Mouse (Mus musculus): ENCODE measurements around the gene Gm17490. TPM values are rescaled to one million over a fixed set of nuclear protein-coding genes. Genes with fewer than 3 reads are reported as not detected.
"Not testable (repeated sequence)": the region's sequence is repeated elsewhere in the genome, so short reads cannot be mapped to it uniquely, and the experiment has no call there.

Gene Gm17490
- polyA plus RNA-seq, 1 experiment from 2014 or later, result not detected

DNA sequence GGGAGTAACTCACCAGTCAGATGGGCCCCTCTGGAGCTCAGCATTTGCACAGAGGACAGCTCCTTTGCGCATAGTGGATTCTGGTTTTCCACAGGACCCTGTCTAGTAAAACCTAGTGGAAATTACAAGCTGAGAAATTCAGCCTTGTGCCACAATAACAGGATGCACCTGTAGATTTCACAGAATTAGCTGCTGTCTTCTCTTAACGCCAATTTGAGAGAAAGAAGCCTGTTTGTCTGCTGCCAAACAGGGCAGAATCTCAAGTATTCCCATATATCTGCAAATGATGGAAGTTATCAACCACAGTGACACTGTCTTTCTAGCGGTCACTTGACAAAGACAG is 10.0 kb upstream of the Gm17490 start:
- H3K4me2 ChIP-seq (ENCODE audit: low read length), result no peak overlapping the region
- no peak overlapping the region for H3K9ac ChIP-seq (ENCODE audit: low read depth, low read length)
- no peak for ATAC-seq (replicated peaks; ENCODE audit: low FRiP score, low read depth)
- H3K36me3 ChIP-seq (ENCODE audit: insufficient read depth, low read length), result no peaks in the 10 kb centered on the region
- TF ChIP-seq CTCF (IDR thresholded peaks at IDR 0.05; ENCODE audit: low read depth), result no peak
- DNase-seq (ENCODE audit: low spot score), result no peak
- H3K4me1 ChIP-seq (replicated peaks; ENCODE audit: insufficient read depth, low read length), result no peaks in the 10 kb centered on the region
- no peak overlapping the region for H3K4me3 ChIP-seq (replicated peaks; ENCODE audit: low read depth, low read length)
- H3K27me3 ChIP-seq (ENCODE audit: insufficient read depth, low read length), result no peaks in the 10 kb centered on the region
- no peaks in the 10 kb centered on the region for H3K9me3 ChIP-seq (replicated peaks; ENCODE audit: low read length)
- H3K27ac ChIP-seq, result no peak overlapping the region
- WGBS, result 78% methylated on average over 3 of the region's 3 CpGs

DNA sequence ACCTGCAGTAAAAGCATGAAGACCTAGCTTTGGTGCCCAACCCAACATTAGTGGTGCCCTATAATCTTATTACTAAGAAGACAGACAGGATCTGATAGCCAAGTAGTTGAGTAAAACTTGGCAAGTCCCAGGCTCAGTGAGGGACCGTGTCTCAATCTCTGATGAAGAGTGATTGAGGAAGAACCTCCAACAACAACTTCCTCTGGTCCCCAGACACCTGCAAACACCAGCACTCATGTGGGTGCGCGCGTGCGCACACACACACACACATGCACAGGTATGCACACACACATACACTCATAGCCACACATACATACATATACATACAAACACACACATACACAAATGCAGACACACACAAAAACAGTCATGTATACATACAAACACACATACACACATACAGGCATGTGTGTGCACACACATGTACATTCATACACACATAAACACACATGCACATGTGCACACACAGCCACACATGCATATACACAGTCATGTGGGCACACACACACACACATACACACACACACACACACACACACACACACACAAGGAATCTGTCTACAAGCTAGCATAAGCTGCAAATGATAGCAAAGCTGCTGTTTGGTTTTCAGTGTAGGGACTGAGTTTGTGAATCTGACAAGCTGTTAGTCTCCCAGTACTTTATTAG is 9.5 kb upstream of the Gm17490 start:
- 91% methylated on average over 5 of the region's 5 CpGs for WGBS
- Histone ChIP-seq H3K27me3 (ENCODE audit: insufficient read depth, low read length) (no peaks in the 10 kb centered on the region), H3K4me1 (replicated peaks; ENCODE audit: insufficient read depth, low read length) (no peaks in the 10 kb centered on the region), H3K36me3 (ENCODE audit: insufficient read depth, low read length) (no peaks in the 10 kb centered on the region), H3K9ac (ENCODE audit: low read depth, low read length) (no peak overlapping the region), H3K27ac (no peak overlapping the region), H3K4me2 (ENCODE audit: low read length) (no peak overlapping the region), H3K9me3 (replicated peaks; ENCODE audit: low read length) (no peaks in the 10 kb centered on the region), H3K4me3 (replicated peaks; ENCODE audit: low read depth, low read length) (no peak overlapping the region)
- DNase-seq (ENCODE audit: low spot score) (no peak), ATAC-seq (replicated peaks; ENCODE audit: low FRiP score, low read depth) (no peak)
- TF ChIP-seq CTCF (IDR thresholded peaks at IDR 0.05; ENCODE audit: low read depth), result no peak

DNA sequence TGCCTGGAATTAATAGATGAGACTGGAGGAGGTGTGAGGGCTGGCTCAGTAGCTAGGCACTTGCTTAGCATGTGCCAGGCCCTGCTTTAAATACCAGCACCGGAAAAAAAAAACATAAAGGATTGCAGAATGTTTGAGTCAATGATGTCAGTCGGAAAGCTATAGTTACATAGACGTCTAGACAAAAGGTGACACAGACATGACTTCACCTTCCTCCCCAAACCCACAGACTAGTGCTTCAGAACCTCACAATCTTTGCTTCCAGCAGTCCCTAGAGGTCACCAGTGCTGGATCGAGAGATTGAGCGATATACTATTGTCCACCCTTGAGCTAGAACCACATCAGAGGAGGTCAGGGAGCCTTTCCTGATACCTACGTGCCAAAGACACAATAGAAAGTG is 9.0 kb upstream of the Gm17490 start:
- no peak overlapping the region for H3K4me3 ChIP-seq (replicated peaks; ENCODE audit: low read depth, low read length)
- TF ChIP-seq CTCF (IDR thresholded peaks at IDR 0.05; ENCODE audit: low read depth), result no peak
- H3K9ac ChIP-seq (ENCODE audit: low read depth, low read length), result no peak overlapping the region
- WGBS, result 83% methylated on average over 6 of the region's 6 CpGs
- no peaks in the 10 kb centered on the region for H3K36me3 ChIP-seq (ENCODE audit: insufficient read depth, low read length)
- DNase-seq (ENCODE audit: low spot score) (no peak), ATAC-seq (replicated peaks; ENCODE audit: low FRiP score, low read depth) (no peak)
- H3K27me3 ChIP-seq (ENCODE audit: insufficient read depth, low read length), result no peaks in the 10 kb centered on the region
- no peak overlapping the region for H3K27ac ChIP-seq
- no peak overlapping the region for H3K4me2 ChIP-seq (ENCODE audit: low read length)
- no peaks in the 10 kb centered on the region for H3K9me3 ChIP-seq (replicated peaks; ENCODE audit: low read length)
- H3K4me1 ChIP-seq (replicated peaks; ENCODE audit: insufficient read depth, low read length), result no peaks in the 10 kb centered on the region

DNA sequence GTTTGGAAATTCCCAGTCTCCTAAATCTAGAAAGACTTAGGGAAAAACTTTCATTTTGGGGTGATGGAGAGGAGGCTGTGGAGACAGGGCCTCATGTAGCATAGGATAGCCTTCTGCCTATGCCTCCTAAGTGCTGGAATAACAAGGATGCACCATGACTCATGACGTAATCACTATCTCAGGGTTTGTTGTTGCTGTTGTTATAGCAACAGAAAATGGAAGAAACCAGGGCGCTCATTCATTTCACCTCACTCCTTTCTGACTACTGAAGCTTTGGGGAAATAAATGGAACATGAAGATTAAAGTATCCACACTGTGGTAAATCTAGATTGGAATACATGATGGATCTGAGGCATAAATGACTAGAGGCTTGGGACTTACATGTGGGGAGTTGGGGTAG is 2.3 kb downstream of the Gm17490 start:
- ATAC-seq (replicated peaks; ENCODE audit: low FRiP score, low read depth) (no peak), DNase-seq (ENCODE audit: low spot score) (no peak)
- H3K27me3 ChIP-seq (ENCODE audit: insufficient read depth, low read length), result no peaks in the 10 kb centered on the region
- H3K4me3 ChIP-seq (replicated peaks; ENCODE audit: low read depth, low read length), result no peak overlapping the region
- no peak overlapping the region for H3K4me2 ChIP-seq (ENCODE audit: low read length)
- TF ChIP-seq CTCF (IDR thresholded peaks at IDR 0.05; ENCODE audit: low read depth), result no peak
- no peaks in the 10 kb centered on the region for H3K36me3 ChIP-seq (ENCODE audit: insufficient read depth, low read length)
- H3K27ac ChIP-seq, result no peak overlapping the region
- 79% methylated on average over 2 of the region's 2 CpGs for WGBS
- H3K9ac ChIP-seq (ENCODE audit: low read depth, low read length), result no peak overlapping the region
- H3K9me3 ChIP-seq (replicated peaks; ENCODE audit: low read length), result no peaks in the 10 kb centered on the region
- no peaks in the 10 kb centered on the region for H3K4me1 ChIP-seq (replicated peaks; ENCODE audit: insufficient read depth, low read length)

DNA sequence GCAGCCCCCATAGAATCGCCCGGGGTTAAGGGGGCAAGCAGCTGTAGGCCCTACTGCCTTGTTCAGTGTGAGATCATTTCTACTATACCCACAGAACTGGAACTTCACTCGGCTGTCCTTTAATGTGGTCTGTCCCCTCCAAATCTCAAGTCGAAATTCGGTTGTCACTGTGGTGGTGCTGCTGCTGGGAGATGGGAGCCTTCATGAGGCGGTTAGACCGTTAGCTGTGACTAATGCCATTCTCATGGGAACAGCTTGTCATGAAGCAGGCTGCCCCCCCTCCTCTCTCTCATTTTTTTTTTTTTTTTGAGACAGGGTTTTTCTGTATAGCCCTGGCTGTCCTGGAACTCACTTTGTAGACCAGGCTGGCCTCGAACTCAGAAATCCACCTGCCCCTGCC is 2.9 kb downstream of the Gm17490 start:
- Histone ChIP-seq H3K9me3 (replicated peaks; ENCODE audit: low read length) (no peaks in the 10 kb centered on the region), H3K27ac (no peak overlapping the region), H3K27me3 (ENCODE audit: insufficient read depth, low read length) (no peaks in the 10 kb centered on the region), H3K9ac (ENCODE audit: low read depth, low read length) (no peak overlapping the region), H3K4me3 (replicated peaks; ENCODE audit: low read depth, low read length) (no peak overlapping the region), H3K4me2 (ENCODE audit: low read length) (no peak overlapping the region), H3K4me1 (replicated peaks; ENCODE audit: insufficient read depth, low read length) (no peaks in the 10 kb centered on the region), H3K36me3 (ENCODE audit: insufficient read depth, low read length) (no peaks in the 10 kb centered on the region)
- no peak for TF ChIP-seq CTCF (IDR thresholded peaks at IDR 0.05; ENCODE audit: low read depth)
- ATAC-seq (replicated peaks; ENCODE audit: low FRiP score, low read depth) (no peak), DNase-seq (ENCODE audit: low spot score) (no peak)
- 90% methylated on average over 7 of the region's 8 CpGs for WGBS

DNA sequence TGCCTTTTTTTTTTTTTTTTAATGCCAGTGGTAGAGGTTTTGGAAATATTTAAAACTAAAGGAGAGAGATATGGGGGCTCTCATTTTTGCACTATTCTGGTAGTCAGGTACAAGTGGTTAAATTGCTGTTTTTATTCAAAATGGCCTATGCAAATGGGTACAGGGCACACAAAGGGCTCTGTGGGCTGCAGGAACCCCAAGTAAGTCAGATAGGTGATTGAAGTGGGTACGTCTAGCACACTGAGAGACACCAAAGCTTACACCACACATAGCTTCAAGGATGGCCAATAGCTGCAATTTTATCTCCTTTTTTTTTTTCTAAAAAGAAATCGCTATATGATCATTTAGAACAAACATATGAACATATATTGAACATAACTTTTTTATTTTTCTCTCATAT is 6.5 kb downstream of the Gm17490 start:
- Histone ChIP-seq H3K36me3 (ENCODE audit: insufficient read depth, low read length) (no peaks in the 10 kb centered on the region), H3K4me3 (replicated peaks; ENCODE audit: low read depth, low read length) (no peak overlapping the region), H3K9me3 (replicated peaks; ENCODE audit: low read length) (no peaks in the 10 kb centered on the region), H3K4me1 (replicated peaks; ENCODE audit: insufficient read depth, low read length) (no peaks in the 10 kb centered on the region), H3K9ac (ENCODE audit: low read depth, low read length) (no peak overlapping the region), H3K4me2 (ENCODE audit: low read length) (no peak overlapping the region), H3K27ac (no peak overlapping the region), H3K27me3 (ENCODE audit: insufficient read depth, low read length) (no peaks in the 10 kb centered on the region)
- 89% methylated on average over 2 of the region's 2 CpGs for WGBS
- no peak for TF ChIP-seq CTCF (IDR thresholded peaks at IDR 0.05; ENCODE audit: low read depth)
- no peak for DNase-seq (ENCODE audit: low spot score)
- ATAC-seq (replicated peaks; ENCODE audit: low FRiP score, low read depth), result no peak

DNA sequence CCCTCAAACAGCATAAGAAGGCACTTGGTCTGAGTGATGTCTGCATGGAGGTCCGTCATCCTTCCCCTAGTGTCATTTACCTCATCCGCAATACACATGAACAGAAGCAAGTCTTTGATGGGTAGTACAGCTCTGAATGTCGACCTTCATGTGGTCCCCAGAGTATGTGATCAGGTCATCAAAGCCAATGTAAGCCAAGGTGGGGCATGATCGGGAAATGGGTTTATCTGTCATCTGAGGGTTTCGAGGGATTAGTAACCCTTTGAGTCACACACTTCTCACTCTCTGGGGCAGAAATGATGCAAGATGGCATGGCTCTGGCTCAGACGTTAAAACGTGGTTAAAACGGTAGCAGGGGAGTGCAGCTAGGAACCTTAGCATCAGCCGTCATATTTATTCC is 9.2 kb downstream of the Gm17490 start:
- Histone ChIP-seq H3K9ac (ENCODE audit: low read depth, low read length) (no peak overlapping the region), H3K27ac (no peak overlapping the region), H3K4me3 (replicated peaks; ENCODE audit: low read depth, low read length) (no peak overlapping the region), H3K27me3 (ENCODE audit: insufficient read depth, low read length) (no peaks in the 10 kb centered on the region), H3K36me3 (ENCODE audit: insufficient read depth, low read length) (no peaks in the 10 kb centered on the region), H3K4me1 (replicated peaks; ENCODE audit: insufficient read depth, low read length) (no peaks in the 10 kb centered on the region), H3K4me2 (ENCODE audit: low read length) (no peak overlapping the region), H3K9me3 (replicated peaks; ENCODE audit: low read length) (no peaks in the 10 kb centered on the region)
- no peak for TF ChIP-seq CTCF (IDR thresholded peaks at IDR 0.05; ENCODE audit: low read depth)
- ATAC-seq (replicated peaks; ENCODE audit: low FRiP score, low read depth) (no peak), DNase-seq (ENCODE audit: low spot score) (no peak)
- 91% methylated on average over 9 of the region's 9 CpGs for WGBS

DNA sequence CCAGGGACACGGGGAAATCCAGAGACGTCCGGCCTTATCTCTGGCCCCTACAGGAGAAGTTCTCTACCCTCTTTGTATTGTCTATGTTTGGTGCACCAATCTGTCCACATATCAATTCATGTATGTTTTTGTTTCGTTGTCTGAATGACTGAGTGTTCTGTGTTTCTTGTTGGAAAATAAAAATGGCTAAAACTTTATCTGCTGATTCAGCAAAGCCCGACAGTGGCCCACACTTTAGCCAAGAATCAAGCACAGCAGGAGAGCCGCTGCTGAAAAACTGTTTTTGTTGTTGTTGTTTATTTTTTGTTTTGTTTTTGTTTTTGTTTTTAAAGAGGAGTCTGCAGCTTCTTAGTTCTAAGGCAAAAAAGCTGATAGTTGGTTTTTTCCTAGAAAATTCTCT is 13.1 kb downstream of the Gm17490 start:
- not testable (repeated sequence) for H3K9ac ChIP-seq (ENCODE audit: low read depth, low read length); H3K4me3 ChIP-seq (replicated peaks; ENCODE audit: low read depth, low read length); DNase-seq (ENCODE audit: low spot score); H3K27ac ChIP-seq; ATAC-seq (replicated peaks; ENCODE audit: low FRiP score, low read depth); H3K9me3 ChIP-seq (replicated peaks; ENCODE audit: low read length); H3K27me3 ChIP-seq (ENCODE audit: insufficient read depth, low read length); H3K4me2 ChIP-seq (ENCODE audit: low read length); H3K4me1 ChIP-seq (replicated peaks; ENCODE audit: insufficient read depth, low read length); H3K36me3 ChIP-seq (ENCODE audit: insufficient read depth, low read length)
- 87% methylated on average over 6 of the region's 6 CpGs for WGBS

DNA sequence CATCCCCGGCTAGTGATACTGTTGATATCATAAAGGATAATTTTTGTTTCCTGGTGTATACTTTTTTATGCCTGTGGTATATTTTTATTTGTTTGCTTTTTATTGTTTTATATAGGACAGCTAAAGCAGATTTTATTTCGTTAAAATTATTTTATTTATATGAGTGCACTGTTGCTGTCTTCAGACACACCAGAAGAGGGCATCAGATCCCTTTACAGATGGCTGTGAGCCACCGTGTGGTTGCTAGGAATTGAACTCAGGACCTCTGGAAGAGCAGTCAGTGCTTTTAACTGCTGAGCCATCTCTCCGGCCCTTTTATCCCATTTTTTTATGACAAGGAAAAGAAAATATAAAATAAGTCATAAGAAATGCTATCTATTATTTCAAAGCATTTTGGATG is 19.3 kb downstream of the Gm17490 start:
- ATAC-seq (replicated peaks; ENCODE audit: low FRiP score, low read depth); H3K4me2 ChIP-seq (ENCODE audit: low read length); H3K4me3 ChIP-seq (replicated peaks; ENCODE audit: low read depth, low read length); H3K9ac ChIP-seq (ENCODE audit: low read depth, low read length); H3K36me3 ChIP-seq (ENCODE audit: insufficient read depth, low read length); H3K4me1 ChIP-seq (replicated peaks; ENCODE audit: insufficient read depth, low read length); DNase-seq (ENCODE audit: low spot score); H3K27ac ChIP-seq; H3K9me3 ChIP-seq (replicated peaks; ENCODE audit: low read length); H3K27me3 ChIP-seq (ENCODE audit: insufficient read depth, low read length): not testable (repeated sequence)
- 78% methylated on average over 4 of the region's 4 CpGs for WGBS
